Mouse (Mus musculus) heart, postnatal 10 days (tissue): ENCODE results near the gene Snupn. TPM values are rescaled to one million over a fixed set of nuclear protein-coding genes. Genes with fewer than 3 reads are reported as not detected.
"Not testable (repeated sequence)": the region's sequence is repeated elsewhere in the genome, so short reads cannot be mapped to it uniquely, and the experiment has no call there.

ENCODE experiments used
- DNase-seq, 2 experiments: peaks; one replicate each; pipeline ENCODE4 v3.0.0; 2021
- intact Hi-C: fragments of 180-260 bp; cut with DNase I; formaldehyde crosslinking; loops from one replicate; pipeline ENCODE4 v1.15.1; 2025
- total RNA-seq, 2 experiments: library from RNA; stranded (reverse); gene quantifications; 2 replicates each; pipeline ENCODE4 v1.2.3; 2021

The Snupn gene
- total RNA-seq, result 1 to 10 TPM; 8.8 to 9.1 TPM

- DNase-seq, result peak; percentile 99
- intact Hi-C loops, result loop anchor here (2.0 to 10.0 kb wide), 6 partner anchors 22 to 264 kb away; partner anchors contain the start of genes Man2c1, Ptpn9 and Snx33
Observed at GRCm38 (mm10) chr9:56950414-56951400, at the start of gene Snupn. TSS of gene Snupn (plus strand) at chr9:56950878.

- intact Hi-C loops, result no loop called here
- no peak for DNase-seq
Observed at GRCm38 (mm10) chr9:56901187-56901586, 49.5 kb upstream of the Snupn start.

GRCm38 (mm10) chr9:56903662-56904061 is 47.0 kb upstream of the Snupn start:
- intact Hi-C loops, result no loop called here
- no peak for DNase-seq

GRCm38 (mm10) chr9:56907549-56907948 is 43.1 kb upstream of the Snupn start:
- DNase-seq, result no peak
- intact Hi-C loops, result no loop called here

GRCm38 (mm10) chr9:56909991-56910390 is 40.7 kb upstream of the Snupn start:
- DNase-seq, intact Hi-C loops: not testable (repeated sequence)

- no peak for DNase-seq
- intact Hi-C loops, result no loop called here
Observed at GRCm38 (mm10) chr9:56911017-56911416, 39.7 kb upstream of the Snupn start.

- no peak for DNase-seq
- intact Hi-C loops, result no loop called here
Observed at GRCm38 (mm10) chr9:56913991-56914390, 36.7 kb upstream of the Snupn start.

- intact Hi-C loops, result no loop called here
- no peak for DNase-seq
Observed at GRCm38 (mm10) chr9:56915116-56915515, 35.6 kb upstream of the Snupn start.

GRCm38 (mm10) chr9:56915695-56916410 is 34.8 kb upstream of the Snupn start:
- intact Hi-C loops, result no loop called here
- DNase-seq, result peak; percentile 67 to 83

GRCm38 (mm10) chr9:56917131-56917530 is 33.5 kb upstream of the Snupn start:
- DNase-seq, result no peak
- intact Hi-C loops, result no loop called here

GRCm38 (mm10) chr9:56918466-56918865 is 32.2 kb upstream of the Snupn start:
- no peak for DNase-seq
- intact Hi-C loops, result no loop called here

- DNase-seq, result no peak
- intact Hi-C loops, result no loop called here
Observed at GRCm38 (mm10) chr9:56922746-56923145, 27.9 kb upstream of the Snupn start.

GRCm38 (mm10) chr9:56923841-56924650 is 26.6 kb upstream of the Snupn start:
- intact Hi-C loops, result no loop called here
- DNase-seq, result no peak

GRCm38 (mm10) chr9:56924651-56925027 is 26.0 kb upstream of the Snupn start:
- peak; percentile 95 to 96 for DNase-seq
- intact Hi-C loops, result loop anchor here (5.0 kb wide), 1 partner anchor 148 kb away; the partner anchor contains the start of gene Sin3a

GRCm38 (mm10) chr9:56925291-56926024 is 25.2 kb upstream of the Snupn start:
- intact Hi-C loops, result loop anchor here (5.0 kb wide), 1 partner anchor 147 kb away; the partner anchor contains the start of gene Sin3a
- peak in 1 of 2 experiments; percentile 31 for DNase-seq

GRCm38 (mm10) chr9:56926025-56926360 is 24.7 kb upstream of the Snupn start:
- no peak for DNase-seq
- intact Hi-C loops, result loop anchor here (5.0 kb wide), 1 partner anchor 146 kb away; the partner anchor contains the start of gene Sin3a

GRCm38 (mm10) chr9:56926387-56926786 is 24.3 kb upstream of the Snupn start:
- DNase-seq, result no peak
- intact Hi-C loops, result loop anchor here (5.0 kb wide), 1 partner anchor 146 kb away; the partner anchor contains the start of gene Sin3a

GRCm38 (mm10) chr9:56927191-56928012 is 23.3 kb upstream of the Snupn start:
- intact Hi-C loops, result loop anchor here (1.0 to 5.0 kb wide), 4 partner anchors 23 to 203 kb away; partner anchors contain the start of genes Man2c1, Sin3a and Snupn
- peak; percentile 66 to 68 for DNase-seq
